Mouse (Mus musculus): ENCODE measurements around the gene Tnf.

Gene Tnf

DNA sequence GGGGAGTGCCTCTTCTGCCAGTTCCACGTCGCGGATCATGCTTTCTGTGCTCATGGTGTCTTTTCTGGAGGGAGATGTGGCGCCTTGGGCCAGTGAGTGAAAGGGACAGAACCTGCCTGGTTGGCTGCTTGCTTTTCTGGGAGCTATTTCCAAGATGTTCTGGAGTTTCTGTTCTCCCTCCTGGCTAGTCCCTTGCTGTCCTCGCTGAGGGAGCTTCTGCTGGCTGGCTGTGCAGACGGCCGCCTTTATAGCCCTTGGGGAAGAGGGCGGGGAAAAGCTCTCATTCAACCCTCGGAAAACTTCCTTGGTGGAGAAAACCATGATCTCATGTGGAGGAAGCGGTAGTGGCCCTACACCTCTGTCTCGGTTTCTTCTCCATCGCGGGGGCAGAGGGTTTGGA is at the start of gene Tnf:
Gene Tnf, minus strand, starts transcription at position 221 of the 400 bp plus-strand sequence.
- DNase-seq (ENCODE audit: low read depth) = peak; percentile 93

DNA sequence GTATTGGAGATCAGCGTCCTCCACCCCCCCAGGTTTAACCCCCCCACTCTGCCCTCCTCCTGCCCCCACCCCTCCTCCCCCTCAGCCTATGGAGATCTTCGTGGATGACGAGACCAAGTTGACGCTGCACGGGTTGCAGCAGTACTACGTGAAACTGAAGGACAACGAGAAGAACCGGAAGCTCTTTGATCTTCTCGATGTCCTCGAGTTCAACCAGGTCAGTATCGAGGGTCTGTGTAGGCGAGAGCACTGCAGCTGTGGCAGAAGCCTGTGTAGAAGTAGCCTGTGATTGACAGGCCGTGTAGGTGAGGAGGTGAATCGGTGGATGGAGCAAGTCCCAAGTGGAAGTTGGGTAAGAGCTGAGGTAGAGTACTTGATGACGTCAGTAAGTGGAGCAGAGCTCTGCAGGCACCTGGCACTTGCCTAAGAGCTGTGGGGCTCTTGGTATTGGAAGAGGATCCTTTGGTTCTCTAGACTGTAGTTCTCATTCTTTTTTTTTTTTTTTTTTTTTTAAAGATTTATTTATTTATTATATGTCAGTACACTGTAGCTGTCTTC is 49.4 kb upstream of the Tnf start:
- DNase-seq (ENCODE audit: low read depth) = no peak

DNA sequence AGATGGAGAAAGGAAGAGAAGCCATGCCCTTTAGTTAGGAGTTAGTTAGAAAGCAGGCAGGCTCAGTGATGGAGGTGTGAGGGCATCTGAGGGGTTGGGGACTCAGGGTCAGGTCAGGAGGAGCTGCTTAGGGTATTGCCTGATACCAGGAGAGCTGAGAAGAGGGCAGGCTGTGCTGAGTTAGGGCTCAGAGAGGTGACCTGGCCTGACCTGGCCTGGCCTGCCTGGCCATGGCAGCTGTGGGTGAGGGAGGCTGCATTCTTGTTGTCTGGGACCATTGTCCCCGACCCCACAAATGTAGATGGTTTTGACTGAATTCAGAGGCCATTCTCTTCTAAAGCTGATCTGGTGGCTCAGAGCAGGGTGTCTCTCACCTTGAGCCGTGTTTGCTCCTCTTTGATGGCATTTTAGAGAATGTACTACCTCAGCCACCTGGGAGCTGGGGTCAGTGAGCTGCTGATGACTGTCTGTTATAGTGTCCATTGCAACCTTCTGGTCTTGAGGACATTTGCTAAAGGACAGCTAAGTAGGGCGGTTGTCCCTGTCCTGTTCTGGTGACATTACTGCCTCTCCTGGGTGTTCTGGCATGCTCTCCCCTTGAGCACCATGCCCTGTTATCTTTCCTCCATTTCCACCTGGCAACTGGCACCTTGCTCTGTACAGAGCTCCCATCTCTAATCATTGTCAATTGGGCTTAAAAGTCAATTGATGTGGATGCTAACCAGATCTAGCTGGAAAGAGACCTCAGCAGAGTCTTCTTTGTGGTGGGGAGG is 48.7 kb upstream of the Tnf start:
- no peak for DNase-seq (ENCODE audit: low read depth)

GRCm38 (mm10) chr17:35249451-35250197 is 47.8 kb upstream of the Tnf start:
- DNase-seq (ENCODE audit: low read depth) = no peak

GRCm38 (mm10) chr17:35248986-35249385 is 47.2 kb upstream of the Tnf start:
- DNase-seq (ENCODE audit: low read depth) = no peak

DNA sequence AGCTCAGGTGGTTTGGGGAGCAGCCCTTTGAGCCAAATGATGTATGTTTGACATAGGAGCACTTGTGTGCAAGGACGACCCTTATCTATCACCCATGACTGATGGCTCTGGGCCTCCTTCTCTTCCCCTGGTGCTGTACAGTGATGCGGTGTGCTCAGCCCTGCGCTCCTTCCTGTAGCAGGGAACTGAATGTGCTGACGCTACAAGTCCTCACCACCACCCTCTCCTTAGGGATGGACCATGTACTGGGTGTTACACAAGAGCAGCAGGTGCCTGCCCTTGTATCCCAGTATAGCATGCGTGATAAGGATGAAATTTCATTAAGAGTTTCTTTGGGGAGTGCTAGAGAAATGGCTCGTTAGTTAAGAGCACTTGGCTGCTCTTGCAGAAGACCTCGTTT is 45.3 kb upstream of the Tnf start:
- DNase-seq (ENCODE audit: low read depth) = no peak

- peak; percentile 64 for DNase-seq (ENCODE audit: low read depth)
These were observed 44.2 kb upstream of the Tnf start for GRCm38 (mm10) chr17:35245731-35246623.

GRCm38 (mm10) chr17:35244999-35245398 is 43.2 kb upstream of the Tnf start:
- DNase-seq (ENCODE audit: low read depth) = no peak

DNA sequence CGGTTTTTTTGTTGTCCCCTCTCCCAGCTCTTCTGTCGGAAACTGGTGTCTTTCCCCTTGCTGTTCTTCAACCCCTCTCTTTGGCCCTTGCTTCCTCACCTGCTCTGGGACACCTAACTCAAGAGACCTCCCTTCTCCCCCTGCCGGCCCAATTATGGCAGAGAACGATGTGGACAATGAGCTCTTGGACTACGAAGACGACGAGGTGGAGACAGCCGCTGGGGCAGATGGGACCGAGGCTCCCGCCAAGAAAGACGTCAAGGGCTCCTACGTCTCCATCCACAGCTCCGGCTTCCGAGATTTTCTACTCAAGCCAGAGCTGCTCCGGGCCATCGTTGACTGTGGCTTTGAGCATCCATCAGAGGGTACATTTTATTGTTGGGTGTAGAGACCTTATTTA is 41.3 kb upstream of the Tnf start:
- DNase-seq (ENCODE audit: low read depth) = peak; percentile 56

DNA sequence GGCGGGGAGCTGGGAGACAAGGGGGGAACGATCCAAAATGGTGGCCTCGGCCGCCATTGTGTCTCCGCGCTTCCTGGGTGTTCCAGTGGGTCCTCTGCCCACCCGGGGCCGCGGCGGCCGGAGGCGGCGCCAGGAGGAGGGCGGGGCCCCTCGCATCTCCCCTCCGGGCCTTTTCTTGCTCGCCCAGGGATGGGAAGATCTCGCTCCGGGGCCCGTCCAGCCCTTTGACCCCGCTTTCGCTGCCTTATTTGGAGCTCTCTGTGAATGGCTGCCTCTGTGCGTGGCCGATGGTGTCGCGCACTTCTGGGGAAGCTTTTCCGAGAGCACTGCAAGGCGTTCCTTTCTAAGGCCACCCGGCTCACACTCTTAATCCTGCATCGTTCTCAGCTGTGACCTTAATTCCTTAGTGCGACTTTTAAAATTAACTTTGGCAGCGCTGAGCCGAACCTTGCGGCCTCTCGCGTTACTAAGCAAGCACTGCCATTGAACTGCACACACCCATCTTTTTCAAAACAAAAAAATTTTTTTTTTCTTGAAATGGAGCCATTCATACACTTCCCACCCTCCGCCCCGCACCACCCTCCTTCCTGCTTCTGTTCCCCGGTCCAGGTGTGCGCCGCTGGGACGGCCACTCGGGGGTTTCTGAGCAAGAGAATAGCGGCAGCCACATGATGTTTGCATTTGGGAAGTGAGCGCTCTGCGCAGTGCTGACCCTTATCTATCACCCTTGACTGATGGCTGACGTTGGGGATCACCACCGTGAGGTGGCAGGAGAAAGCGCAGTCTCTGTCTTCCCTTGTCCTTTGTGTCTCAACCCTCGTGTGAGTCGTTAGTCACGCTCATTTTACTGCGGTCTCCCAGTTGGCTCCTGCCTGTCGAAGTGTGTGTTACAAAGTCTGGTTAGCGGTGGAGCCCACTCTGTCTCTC is 40.5 kb upstream of the Tnf start:
- peak; percentile 78 for DNase-seq (ENCODE audit: low read depth)

GRCm38 (mm10) chr17:35241305-35242014 is 39.7 kb upstream of the Tnf start, which contains the start of gene Ddx39b:
Gene Ddx39b, plus strand, starts transcription at chr17:35241746.
- peak; percentile 98 for DNase-seq (ENCODE audit: low read depth)

- peak; percentile 81 for DNase-seq (ENCODE audit: low read depth)
These were observed 38.8 kb upstream of the Tnf start for GRCm38 (mm10) chr17:35240384-35241304.

GRCm38 (mm10) chr17:35239700-35240099 is 37.9 kb upstream of the Tnf start:
- DNase-seq (ENCODE audit: low read depth) = no peak

DNA sequence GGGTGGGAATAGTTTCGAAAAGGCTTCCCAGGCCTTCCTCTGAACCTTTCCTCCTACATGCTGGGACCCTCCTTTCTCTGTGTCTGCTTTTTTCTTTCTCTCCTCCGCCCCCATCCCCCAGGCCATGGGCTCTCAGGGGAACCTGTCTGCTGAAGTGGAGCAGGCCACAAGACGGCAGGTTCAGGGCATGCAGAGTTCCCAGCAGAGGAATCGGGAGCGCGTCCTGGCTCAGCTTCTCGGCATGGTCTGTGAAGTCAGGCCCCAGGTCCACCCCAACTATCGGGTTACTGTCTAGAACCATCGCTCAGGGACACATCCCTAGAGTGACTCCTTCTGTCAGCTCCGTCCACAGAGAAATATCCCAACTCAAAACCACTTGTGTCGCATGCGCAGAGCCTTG is 35.7 kb upstream of the Tnf start:
- DNase-seq (ENCODE audit: low read depth) = no peak

DNA sequence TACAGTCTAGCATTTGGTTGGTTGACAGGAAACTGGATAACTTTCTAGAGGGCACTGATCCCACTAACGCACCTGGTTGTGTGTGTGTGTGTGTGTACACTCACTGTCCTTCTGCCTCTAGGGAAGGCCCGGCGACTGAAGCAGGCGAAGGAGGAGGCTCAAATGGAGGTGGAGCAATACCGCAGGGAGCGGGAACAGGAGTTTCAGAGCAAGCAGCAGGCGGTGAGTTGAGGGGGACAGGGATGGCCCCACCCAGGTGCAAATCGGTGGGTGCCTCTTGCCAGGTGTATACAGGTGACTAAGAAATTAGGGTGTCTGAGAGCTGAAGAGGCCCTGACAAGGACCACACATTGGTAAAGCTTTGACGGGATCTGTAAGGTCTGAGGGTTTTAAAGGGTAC is 35.2 kb upstream of the Tnf start:
- no peak for DNase-seq (ENCODE audit: low read depth)

DNA sequence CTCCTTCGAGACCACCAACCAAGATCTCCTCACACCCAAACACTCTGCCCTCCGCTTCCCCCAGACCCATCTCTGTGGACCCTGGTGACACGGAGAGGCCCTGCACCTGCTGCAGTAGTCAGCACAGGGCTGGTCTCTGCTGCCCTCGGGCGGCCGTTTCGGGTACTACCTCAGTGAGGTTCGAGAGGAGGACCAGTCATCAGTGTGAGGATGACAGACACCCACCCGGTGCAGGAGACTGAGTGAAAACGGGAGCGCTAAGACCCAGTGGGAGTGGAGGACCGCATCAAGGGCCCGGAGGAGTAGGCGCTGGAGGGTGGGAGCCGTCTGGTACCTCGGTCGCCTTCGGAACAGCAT is 34.6 kb upstream of the Tnf start:
- peak; percentile 90 for DNase-seq (ENCODE audit: low read depth)

DNA sequence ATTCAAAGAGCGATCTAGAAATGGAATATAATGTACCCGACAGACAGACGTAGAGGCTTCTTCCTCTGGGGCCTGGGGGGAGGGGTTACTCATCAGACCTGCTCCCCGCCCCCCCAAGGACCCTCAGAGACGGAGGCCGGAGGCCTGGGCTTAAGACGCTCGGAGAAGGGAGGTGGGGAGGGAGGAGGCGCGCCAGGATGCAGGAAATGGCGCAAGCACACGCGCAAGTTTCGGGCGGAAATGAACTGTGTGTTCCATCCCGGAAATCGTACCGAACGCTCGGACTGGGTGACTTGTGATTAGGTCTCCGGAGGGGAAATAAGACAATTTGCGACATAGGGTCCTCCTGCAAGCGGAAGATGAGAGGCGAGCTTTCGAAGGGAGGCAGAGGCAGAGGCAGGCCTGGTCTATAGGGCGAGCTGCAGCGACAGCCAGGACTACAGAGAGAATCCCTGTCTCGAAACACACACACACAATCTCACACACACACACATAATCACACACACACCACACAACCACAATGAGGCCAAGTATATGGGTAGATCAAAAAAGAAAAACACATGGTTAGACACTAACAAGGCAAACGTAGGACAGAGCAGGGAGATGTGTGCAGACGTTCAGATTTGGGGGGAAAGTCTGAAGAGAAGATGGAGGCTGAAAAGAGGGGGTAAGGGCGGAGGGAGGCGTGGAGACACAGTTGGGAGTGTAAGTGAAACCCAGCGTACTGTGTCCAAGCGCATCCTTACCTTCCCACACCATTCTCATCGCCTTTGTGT is 34.0 kb upstream of the Tnf start, which contains the start of gene Nfkbil1:
Gene Nfkbil1, minus strand, starts transcription at position 179 of the 776 bp plus-strand sequence.
- peak; percentile 99 for DNase-seq (ENCODE audit: low read depth)

DNA sequence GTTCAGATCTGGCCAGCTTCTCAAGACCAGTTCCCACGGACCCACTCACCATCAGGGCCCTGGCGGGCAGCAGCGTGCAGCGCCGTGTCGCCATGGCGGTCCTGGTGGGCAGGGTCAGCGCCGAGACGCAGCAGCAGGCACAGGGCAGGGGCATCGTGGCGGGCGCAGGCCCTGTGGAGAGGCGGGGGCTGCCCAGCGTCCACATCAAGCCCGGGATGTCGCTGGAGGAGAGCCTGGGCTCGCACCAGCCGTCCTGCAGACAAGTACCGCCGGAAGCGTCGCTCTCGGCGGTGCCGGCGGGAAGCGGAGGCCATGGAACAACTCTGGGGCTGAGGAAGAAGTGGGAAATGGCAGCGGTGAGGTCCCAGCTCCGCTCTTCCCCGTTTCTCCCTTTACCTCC is 33.1 kb upstream of the Tnf start:
- peak; percentile 61 for DNase-seq (ENCODE audit: low read depth)
